Mouse (Mus musculus): Measurements from ENCODE around the gene Gm11172. TPM values are rescaled to one million over a fixed set of nuclear protein-coding genes. Genes with fewer than 3 reads are reported as not detected.

The Gm11172 gene
- polyA plus RNA-seq, 1 experiment from 2014 or later, result not detected

DNA sequence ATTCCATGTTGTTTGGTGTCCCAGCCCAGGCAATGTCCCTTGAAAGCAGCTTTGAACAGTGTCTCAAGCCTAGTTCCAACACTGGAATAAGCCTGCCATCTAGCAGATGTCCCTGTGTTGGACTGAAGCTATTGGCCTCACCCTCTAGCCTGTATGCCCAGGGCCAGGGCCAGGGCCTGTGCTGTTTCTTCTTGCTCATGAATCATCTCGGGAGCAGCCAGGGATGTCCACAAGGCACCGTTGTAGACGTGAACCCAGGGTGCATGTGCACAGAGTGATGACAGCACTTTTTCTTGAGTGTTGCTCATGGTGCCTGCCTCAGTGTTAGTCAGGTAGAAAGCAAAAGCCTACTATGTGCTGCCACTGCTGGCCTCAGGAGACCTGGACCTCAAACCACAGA, 24.5 kb downstream of the Gm11172 start:
- 85% methylated on average over 3 of the region's 3 CpGs for WGBS
- H3K36me3 ChIP-seq, result no peaks in the 10 kb centered on the region
- ATAC-seq (ENCODE audit: insufficient number of reproducible peaks, low FRiP score, low TSS enrichment, low read depth), result no peak

GRCm38 (mm10) chr16:10837903-10838302, 25.2 kb downstream of the Gm11172 start:
- Histone ChIP-seq H3K27ac (replicated peaks) (peak overlapping the region; percentile 49), H3K27me3 (no peaks in the 10 kb centered on the region), H3K4me2 (replicated peaks) (no peak overlapping the region), H3K4me3 (replicated peaks) (no peak overlapping the region), H3K9me3 (replicated peaks) (no peaks in the 10 kb centered on the region), H3K4me1 (peaks cover 49% of the 10 kb centered on the region), H3K36me3 (no peaks in the 10 kb centered on the region), H3K9ac (no peak overlapping the region)
- WGBS, result 59% methylated on average over 1 of the region's 1 CpGs
- ATAC-seq (ENCODE audit: insufficient number of reproducible peaks, low FRiP score, low TSS enrichment, low read depth), result no peak

More for the DNA sequence above, 24.5 kb downstream of the Gm11172 start:
- Histone ChIP-seq H3K27ac (replicated peaks) (no peak overlapping the region), H3K9me3 (replicated peaks) (no peaks in the 10 kb centered on the region), H3K4me2 (replicated peaks) (no peak overlapping the region), H3K9ac (no peak overlapping the region), H3K4me1 (peaks cover 43% of the 10 kb centered on the region), H3K4me3 (replicated peaks) (no peak overlapping the region), H3K27me3 (no peaks in the 10 kb centered on the region)

DNA sequence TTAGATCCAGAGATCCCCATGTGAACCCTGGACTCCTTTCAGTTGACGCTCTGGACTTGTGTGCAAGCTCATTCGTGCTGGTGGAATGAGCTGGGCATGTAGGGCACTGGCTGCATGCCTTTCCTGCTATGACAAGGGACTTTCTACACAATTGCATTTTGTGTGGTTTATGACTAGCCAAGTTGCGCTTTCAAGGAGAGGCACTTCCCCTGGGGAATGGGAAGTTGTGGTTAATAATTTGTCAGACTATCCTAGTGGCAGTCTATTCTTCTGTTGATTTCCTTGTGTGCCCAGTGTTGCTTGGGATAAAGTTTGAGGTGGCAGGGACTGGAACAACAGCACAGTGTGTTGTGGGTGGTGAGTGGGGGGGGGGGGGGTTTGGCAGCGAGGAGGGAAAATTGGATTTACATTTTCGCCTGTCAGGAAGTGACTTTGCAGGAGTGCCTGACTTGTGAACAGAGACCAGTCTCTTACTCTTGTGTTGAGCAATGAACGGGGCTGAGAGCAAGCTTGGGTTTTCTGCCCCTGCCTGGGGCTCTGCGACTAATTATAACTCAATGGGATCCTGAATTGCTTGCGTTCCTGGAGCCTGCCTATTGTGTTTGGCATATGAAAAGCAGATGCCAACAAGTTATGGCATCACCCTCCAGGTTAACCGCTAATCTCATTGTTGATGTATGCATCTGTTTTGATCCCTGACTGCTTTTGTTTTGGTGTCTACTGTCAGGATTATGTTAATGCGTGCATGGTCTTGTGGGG, 26.0 kb downstream of the Gm11172 start:
- peak overlapping the region; percentile 49 for H3K27ac ChIP-seq (replicated peaks)
- H3K9me3 ChIP-seq (replicated peaks), result no peaks in the 10 kb centered on the region
- H3K27me3 ChIP-seq, result no peaks in the 10 kb centered on the region
- H3K4me3 ChIP-seq (replicated peaks), result no peak overlapping the region
- WGBS, result 18% methylated on average over 10 of the region's 10 CpGs
- H3K4me1 ChIP-seq, result peaks cover 55% of the 10 kb centered on the region
- H3K9ac ChIP-seq, result no peak overlapping the region
- no peaks in the 10 kb centered on the region for H3K36me3 ChIP-seq
- ATAC-seq (ENCODE audit: insufficient number of reproducible peaks, low FRiP score, low TSS enrichment, low read depth), result peak; percentile 36; the same call in 1 of the 2 replicates
- no peak overlapping the region for H3K4me2 ChIP-seq (replicated peaks)

DNA sequence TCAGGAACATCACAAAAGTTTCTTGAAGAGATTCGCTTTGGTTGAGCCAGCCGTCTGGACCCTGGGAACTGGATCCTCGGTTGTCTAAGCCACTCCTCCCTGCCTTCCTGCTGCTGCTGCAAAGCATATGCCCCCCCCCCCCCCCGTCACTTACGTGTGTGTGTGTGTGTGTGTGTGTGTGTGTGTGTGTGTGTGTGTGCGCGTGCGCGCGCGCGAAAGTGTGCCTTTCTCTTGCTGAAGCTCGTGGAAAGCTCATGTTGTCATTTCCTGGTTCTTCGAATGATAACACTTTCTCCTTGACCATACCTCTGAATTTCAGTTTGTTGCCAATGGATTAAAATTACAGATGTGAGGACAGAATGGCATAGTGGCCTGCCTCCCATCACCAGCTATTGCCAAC, 27.3 kb downstream of the Gm11172 start:
- H3K27me3 ChIP-seq, result no peaks in the 10 kb centered on the region
- H3K36me3 ChIP-seq, result no peaks in the 10 kb centered on the region
- peaks cover 66% of the 10 kb centered on the region for H3K4me1 ChIP-seq
- no peak overlapping the region for H3K4me2 ChIP-seq (replicated peaks)
- 79% methylated on average over 13 of the region's 14 CpGs for WGBS
- ATAC-seq (ENCODE audit: insufficient number of reproducible peaks, low FRiP score, low TSS enrichment, low read depth), result no peak
- no peak overlapping the region for H3K4me3 ChIP-seq (replicated peaks)
- no peak overlapping the region for H3K27ac ChIP-seq (replicated peaks)
- no peak overlapping the region for H3K9ac ChIP-seq
- no peaks in the 10 kb centered on the region for H3K9me3 ChIP-seq (replicated peaks)

DNA sequence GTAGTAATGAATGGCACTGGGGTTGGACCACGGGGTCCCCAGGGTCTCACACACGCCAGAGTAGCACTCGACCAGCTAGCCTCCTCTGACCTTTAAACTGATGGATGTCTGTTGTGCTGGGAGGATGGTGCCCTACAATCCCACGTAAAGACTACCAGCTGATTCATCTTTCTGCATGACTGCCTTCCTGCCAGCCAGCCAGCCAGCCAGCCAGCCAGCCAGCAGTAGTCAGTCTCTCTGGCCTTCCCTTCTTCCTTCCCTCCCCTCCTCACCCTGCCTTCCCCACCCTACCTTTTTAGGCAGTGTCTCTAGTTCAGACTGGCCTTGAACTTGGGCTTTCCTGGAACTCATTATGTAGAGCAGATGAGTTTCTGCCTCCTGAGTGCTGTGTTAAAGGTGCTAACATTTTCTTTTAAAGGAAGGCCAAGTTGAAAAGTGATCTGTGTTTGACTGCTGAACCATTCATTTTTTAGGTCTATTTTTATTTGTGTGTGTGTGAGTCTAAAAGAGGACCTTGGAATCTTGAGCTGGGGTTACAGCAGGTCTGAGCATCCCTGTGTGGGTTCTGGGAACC, 29.7 kb downstream of the Gm11172 start:
- no peak for ATAC-seq (ENCODE audit: insufficient number of reproducible peaks, low FRiP score, low TSS enrichment, low read depth)
- Histone ChIP-seq H3K9me3 (replicated peaks) (no peaks in the 10 kb centered on the region), H3K36me3 (no peaks in the 10 kb centered on the region), H3K4me3 (replicated peaks) (no peak overlapping the region), H3K4me1 (peaks cover 56% of the 10 kb centered on the region), H3K27ac (replicated peaks) (no peak overlapping the region), H3K27me3 (no peaks in the 10 kb centered on the region), H3K4me2 (replicated peaks) (no peak overlapping the region), H3K9ac (no peak overlapping the region)
- WGBS, result 78% methylated on average over 4 of the region's 4 CpGs

DNA sequence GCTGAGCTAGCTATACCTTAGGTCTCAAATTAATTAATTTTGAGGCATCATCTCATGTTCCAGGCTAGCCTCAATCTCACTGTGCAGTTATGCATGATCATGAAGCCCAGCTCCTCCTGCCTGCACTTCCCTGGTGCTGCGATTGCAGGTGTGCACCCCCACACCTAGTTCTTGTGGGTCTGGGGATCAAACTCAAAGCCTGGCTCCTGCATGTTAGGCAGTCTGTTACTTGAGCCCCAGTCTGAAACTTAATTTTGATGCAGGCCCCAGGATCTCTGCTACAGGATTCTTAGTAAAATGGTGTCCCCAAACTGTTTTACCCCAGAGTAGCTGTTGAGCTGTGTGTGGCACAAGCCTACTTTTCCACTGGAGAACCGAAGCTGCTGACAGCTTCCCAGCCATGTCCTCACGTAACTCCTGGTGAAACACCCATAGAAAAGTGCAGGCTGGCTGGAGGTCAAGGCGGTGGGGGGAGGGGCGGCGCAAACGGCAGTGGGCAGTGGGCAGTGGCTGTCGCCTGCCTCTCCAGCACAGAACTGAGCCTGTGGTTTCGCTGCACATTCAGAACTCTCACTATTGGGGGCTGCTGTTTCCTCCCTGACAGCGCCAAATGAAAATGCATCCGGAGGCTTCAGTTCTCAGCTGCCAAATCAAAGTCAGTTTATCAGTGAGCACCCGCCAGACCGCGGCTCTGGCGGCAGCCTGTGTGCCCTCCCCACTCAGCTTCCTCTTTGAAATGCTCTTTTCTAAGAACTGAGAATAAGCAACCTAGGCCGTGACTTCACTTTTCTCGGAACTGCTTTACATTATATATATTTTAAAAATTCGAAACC, 31.0 kb downstream of the Gm11172 start:
- H3K27ac ChIP-seq (replicated peaks), result peak overlapping the region; percentile 75
- H3K4me2 ChIP-seq (replicated peaks), result peak overlapping the region; percentile 40
- no peaks in the 10 kb centered on the region for H3K27me3 ChIP-seq
- peaks cover 49% of the 10 kb centered on the region for H3K4me1 ChIP-seq
- WGBS, result 19% methylated on average over 18 of the region's 18 CpGs
- H3K4me3 ChIP-seq (replicated peaks), result 0 out of 2 replicates have a peak overlapping the region, but pooled peaks have one; percentile 18
- no peaks in the 10 kb centered on the region for H3K9me3 ChIP-seq (replicated peaks)
- ATAC-seq (ENCODE audit: insufficient number of reproducible peaks, low FRiP score, low TSS enrichment, low read depth), result peak; percentile 56
- H3K9ac ChIP-seq, result no peak overlapping the region
- no peaks in the 10 kb centered on the region for H3K36me3 ChIP-seq

DNA sequence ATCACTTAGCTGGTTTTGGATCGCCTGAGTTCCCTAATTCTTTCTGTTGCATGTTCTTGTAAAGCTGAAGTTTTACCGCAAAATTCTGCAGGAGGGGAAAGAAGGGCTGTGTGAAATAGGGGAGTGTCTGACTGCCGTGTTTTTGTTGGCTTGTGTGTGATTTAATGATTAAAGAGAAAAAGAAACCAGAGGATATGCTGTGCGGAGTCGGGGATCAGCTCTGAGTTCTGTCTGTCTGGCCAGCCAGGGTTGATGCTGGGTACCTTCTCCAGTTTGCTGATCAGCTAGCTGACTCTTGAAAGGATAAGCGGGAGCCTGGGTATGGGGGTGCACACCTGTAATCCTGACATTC, 31.6 kb downstream of the Gm11172 start:
- Histone ChIP-seq H3K9me3 (replicated peaks) (no peaks in the 10 kb centered on the region), H3K27ac (replicated peaks) (peak overlapping the region; percentile 75; the same call in 1 of the 2 replicates), H3K9ac (no peak overlapping the region), H3K4me1 (peaks cover 51% of the 10 kb centered on the region), H3K4me2 (replicated peaks) (peak overlapping the region; percentile 40; the same call in 1 of the 2 replicates), H3K4me3 (replicated peaks) (0 out of 2 replicates have a peak overlapping the region, but pooled peaks have one; percentile 18), H3K27me3 (no peaks in the 10 kb centered on the region), H3K36me3 (no peaks in the 10 kb centered on the region)
- 38% methylated on average over 6 of the region's 6 CpGs for WGBS
- ATAC-seq (ENCODE audit: insufficient number of reproducible peaks, low FRiP score, low TSS enrichment, low read depth), result no peak

DNA sequence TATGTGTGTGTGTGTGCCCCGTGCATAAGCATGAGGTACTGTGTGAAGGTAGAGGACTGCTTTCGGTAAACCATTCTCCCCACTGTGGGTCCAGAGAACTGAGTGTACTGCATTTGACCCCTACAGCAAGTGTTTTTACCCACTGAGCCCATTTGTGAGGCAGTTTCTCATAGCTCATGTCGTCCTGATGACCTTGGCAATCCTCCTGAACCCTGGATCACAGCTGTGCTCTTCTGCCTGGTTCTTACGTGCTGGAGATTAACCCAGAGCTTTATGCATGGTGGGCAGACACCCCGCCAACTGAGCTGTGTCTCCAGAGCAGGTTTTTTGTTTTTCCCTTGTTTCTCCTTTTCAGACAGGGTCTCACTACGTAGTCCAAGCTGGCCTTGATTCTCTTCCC, 33.2 kb downstream of the Gm11172 start:
- Histone ChIP-seq H3K4me1 (peaks cover 59% of the 10 kb centered on the region), H3K27me3 (no peaks in the 10 kb centered on the region), H3K4me3 (replicated peaks) (no peak overlapping the region), H3K36me3 (no peaks in the 10 kb centered on the region), H3K4me2 (replicated peaks) (no peak overlapping the region), H3K9me3 (replicated peaks) (no peaks in the 10 kb centered on the region), H3K27ac (replicated peaks) (no peak overlapping the region), H3K9ac (no peak overlapping the region)
- 79% methylated on average over 6 of the region's 6 CpGs for WGBS
- no peak for ATAC-seq (ENCODE audit: insufficient number of reproducible peaks, low FRiP score, low TSS enrichment, low read depth)

DNA sequence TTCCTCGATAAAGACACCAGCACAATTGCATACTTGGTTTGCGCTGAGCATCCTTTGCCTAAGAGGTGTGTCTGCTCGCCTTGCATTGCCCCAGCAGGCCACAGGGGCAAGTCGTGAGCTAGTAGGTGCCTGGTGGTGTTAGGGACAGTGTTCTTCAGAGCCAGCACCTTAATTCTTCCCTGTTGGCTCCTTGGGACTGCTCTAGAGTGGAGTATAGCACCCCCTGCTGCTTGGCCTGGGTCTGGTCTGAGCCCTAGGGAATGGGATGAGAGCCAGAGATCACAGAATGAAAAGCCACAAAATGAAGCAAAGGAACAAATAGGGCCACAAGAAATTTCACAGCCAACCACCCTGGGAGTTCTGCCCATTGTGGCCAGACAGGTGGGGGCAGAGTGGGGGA, 33.8 kb downstream of the Gm11172 start:
- no peaks in the 10 kb centered on the region for H3K9me3 ChIP-seq (replicated peaks)
- WGBS, result 54% methylated on average over 4 of the region's 4 CpGs
- H3K4me3 ChIP-seq (replicated peaks), result no peak overlapping the region
- no peak for ATAC-seq (ENCODE audit: insufficient number of reproducible peaks, low FRiP score, low TSS enrichment, low read depth)
- peaks cover 65% of the 10 kb centered on the region for H3K4me1 ChIP-seq
- no peak overlapping the region for H3K27ac ChIP-seq (replicated peaks)
- H3K27me3 ChIP-seq, result no peaks in the 10 kb centered on the region
- no peak overlapping the region for H3K4me2 ChIP-seq (replicated peaks)
- H3K9ac ChIP-seq, result no peak overlapping the region
- no peaks in the 10 kb centered on the region for H3K36me3 ChIP-seq

DNA sequence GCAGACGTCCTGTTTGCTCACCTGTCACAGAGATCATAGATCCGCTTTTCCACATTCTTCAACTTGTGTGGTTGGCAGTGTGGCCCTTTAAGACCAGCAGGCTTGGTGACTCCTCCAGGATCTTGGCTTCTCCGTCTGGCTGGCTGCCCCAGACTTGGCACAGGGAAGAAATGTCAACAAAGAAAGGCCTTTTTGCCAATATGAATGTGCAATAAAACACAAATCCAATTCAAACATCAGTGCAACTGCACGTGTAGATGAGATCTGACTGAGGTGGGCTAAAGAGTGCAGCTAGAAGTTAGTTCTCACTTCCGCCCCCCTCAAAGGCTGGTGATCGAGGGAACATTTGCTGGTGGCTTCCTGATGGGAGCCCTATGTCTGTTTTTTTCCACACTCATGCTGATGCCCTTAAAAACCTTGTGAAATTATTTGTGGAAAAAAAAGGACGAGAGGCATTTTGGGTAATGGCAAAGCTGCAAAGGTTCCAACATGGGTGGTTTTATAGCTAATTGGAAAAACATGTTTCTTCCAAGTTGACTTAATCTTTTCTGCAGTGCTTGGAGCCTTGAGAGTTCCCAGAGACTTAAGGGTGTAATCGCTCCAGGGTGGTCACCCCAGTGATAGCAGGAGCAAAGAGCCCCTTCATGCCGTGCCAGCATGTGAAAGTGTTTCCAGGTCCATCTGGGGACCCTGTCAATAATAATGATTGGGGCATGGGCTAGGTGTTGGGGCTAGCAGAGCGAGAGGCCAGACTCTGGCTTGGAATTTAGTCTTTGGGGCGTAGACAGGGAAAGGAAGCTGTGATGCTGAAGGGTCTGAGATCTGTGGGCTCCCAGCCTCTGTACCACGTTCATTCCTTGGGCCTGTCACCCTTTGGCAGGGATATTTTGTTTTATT, 37.5 kb downstream of the Gm11172 start:
- H3K4me3 ChIP-seq (replicated peaks), result no peak overlapping the region
- H3K9ac ChIP-seq, result no peak overlapping the region
- ATAC-seq (ENCODE audit: insufficient number of reproducible peaks, low FRiP score, low TSS enrichment, low read depth), result peak; percentile 52
- 0 out of 2 replicates have a peak overlapping the region, but pooled peaks have one; percentile 0 for H3K4me2 ChIP-seq (replicated peaks)
- peaks cover 44% of the 10 kb centered on the region for H3K4me1 ChIP-seq
- H3K27ac ChIP-seq (replicated peaks), result peak overlapping the region; percentile 89
- 33% methylated on average over 12 of the region's 12 CpGs for WGBS
- no peaks in the 10 kb centered on the region for H3K9me3 ChIP-seq (replicated peaks)
- H3K27me3 ChIP-seq, result no peaks in the 10 kb centered on the region
- no peaks in the 10 kb centered on the region for H3K36me3 ChIP-seq

Measured in embryonic facial prominence, embryonic 15.5 days (tissue).